Mouse (Mus musculus) ZHBTc4 (cell line): Measurements from ENCODE around the gene Atp1a1.

ENCODE experiments used
- DNase-seq: peaks from one replicate; pipeline ENCODE4 v3.0.0-alpha.2; 2011; ENCODE audit warnings: low read depth, low spot score

Gene Atp1a1

DNA sequence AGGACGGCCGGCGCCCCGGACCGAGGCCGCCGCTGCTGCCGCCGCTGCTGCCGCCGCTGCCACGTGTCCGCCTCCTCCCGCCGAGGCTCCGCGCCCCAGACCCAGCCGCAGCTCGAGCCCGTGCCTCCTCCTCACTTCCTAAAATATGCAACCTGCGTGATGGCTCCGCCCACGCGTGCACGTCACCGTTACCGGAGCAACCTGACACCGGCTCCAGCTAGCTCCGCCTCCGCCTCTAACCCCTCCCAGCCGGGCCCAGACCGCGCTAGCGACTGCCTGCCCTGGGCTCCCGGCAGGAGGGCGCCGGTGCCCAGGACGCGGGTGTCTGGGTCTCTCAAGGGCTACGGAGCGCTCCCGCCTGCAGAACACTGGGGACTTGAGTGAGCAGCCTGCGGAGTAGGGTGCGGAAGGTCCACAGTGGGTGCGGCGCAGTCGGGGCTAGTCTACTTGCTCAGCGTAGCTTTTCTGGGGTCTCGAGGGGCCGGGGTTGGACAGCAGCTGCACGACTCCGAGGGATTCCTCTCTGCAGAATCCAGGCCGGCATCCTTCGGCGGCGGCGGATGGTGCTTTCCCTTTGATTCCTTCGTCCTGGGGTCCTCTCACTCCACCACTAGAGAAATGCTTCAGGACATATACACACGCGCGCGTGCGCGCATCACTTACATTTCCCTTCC, at the start of gene Atp1a1:
TSS of gene Atp1a1 (minus strand) at position 135 of the 674 bp plus-strand sequence.
- peak; percentile 99 for DNase-seq

DNA sequence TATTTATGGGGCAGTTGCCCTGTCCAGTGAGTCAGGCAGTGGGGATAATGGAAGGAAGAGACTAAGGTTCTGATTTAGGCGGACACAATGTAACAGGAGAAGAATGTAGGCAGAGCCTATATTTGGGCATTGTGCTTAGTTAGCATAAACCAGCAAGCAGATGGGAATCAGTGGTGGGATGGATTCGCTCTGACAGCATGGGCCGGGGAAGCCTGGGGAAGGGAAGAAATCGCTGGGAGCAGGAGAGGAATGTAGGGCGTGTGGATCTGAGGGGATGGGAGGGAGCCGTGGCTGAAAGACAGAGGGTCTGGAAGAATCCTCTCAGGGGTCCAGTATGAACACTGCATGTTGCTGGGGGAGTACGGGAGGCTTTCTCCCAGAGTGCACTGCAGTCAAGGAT, 49.0 kb upstream of the Atp1a1 start:
- no peak for DNase-seq

DNA sequence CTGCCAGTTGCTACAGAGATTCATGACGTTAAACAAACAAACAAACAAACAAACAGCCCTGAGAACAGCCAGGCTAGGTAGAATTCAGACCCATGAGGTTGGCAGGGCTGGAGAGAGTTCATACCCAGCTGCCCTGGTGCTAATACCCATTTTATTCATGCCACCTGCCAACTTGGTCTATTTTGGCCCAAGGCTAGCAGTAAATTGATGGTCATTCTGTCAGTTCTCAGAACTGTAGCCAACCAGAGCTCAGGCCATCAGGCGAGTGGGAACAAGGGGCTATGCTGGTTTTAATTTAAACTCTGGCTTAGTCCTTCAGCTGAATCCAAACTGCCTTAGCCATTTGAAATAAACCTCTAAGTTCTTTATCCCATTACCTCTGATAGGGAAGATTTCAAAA, 48.5 kb upstream of the Atp1a1 start:
- DNase-seq, result no peak

- no peak for DNase-seq
These were observed 45.8 kb upstream of the Atp1a1 start for GRCm38 (mm10) chr3:101650328-101650727.

DNA sequence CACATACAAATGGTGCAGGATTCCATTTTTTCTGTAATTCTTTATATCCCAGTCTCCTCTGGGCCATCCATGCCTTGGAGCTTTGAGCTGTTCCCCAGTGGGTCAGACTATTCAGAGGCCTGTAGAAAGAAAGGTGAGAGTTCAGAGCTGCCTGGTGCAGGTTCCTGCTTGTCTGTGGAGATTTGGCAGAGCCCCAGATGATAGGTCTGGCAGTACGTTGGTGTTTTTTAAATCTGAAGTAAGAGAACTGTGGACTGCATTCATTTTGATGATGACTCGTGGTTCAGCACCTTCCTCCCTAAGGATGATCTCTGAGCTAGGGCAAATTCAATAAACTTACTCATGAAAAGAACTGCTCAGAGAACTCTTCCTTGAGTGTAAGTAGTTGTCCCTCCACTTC, 44.8 kb upstream of the Atp1a1 start:
- no peak for DNase-seq

- DNase-seq, result peak; percentile 48
These were observed 43.8 kb upstream of the Atp1a1 start for GRCm38 (mm10) chr3:101648096-101648793.

DNA sequence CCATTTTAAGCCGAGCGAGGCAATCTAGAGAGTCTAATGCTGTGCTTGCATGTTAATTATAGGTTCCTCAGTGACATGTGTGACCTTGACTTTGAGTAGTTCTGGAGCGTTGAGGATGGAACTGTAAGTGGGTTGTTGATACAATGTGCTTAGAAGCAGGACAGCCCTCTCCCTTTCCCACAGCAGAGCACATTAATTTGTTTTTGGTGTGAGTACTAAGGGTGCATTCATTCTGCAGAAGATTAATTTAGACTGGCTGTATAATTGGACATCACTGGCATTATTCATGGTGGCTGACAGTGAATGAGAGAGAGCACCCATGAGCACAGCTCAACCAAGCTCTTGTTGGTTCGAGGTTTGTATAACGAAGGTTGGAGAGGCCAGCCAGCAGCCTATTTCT, 42.3 kb upstream of the Atp1a1 start:
- DNase-seq, result no peak

- no peak for DNase-seq
These were observed 41.2 kb upstream of the Atp1a1 start for GRCm38 (mm10) chr3:101645569-101646106.

GRCm38 (mm10) chr3:101644062-101644802, 39.7 kb upstream of the Atp1a1 start:
- DNase-seq, result no peak

DNA sequence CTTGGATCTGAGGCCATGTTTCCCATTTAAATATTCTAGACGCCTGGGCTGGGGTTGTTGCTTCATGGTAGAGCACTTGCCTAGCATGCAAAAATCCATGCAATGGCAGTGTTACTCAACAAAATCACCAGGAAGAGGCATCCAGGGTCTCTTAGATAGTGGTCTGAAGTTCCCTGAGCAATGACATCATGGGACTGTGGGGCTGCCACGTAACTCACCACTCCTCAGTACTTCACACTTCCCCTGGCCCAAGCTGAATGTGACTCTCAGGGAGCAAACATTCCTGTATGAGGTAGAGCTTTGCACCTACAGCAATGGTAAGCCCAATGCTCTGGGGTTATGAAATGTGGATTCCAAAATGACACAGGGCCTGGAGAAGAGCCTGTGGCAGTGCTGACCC, 38.8 kb upstream of the Atp1a1 start:
- no peak for DNase-seq

GRCm38 (mm10) chr3:101638223-101638622, 33.7 kb upstream of the Atp1a1 start:
- no peak for DNase-seq

DNA sequence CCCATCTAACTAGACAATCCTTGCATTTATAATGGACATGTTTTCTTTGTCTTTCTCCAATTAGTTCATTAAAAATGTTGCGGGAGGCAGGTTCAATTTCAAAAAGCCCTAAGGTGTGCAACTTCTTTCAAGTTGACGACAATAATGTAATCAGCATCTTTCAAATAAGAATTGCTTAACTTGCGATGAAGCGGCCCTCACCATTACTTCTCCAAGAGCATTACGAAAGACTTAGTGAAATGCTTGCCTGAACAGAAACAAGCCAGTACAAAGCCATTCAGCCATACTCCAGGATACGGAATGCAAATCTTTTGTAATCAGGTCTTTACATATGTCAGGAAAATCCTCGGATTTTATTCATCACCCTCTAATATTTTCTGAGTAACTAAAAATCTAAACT, 32.0 kb upstream of the Atp1a1 start:
- DNase-seq, result no peak

DNA sequence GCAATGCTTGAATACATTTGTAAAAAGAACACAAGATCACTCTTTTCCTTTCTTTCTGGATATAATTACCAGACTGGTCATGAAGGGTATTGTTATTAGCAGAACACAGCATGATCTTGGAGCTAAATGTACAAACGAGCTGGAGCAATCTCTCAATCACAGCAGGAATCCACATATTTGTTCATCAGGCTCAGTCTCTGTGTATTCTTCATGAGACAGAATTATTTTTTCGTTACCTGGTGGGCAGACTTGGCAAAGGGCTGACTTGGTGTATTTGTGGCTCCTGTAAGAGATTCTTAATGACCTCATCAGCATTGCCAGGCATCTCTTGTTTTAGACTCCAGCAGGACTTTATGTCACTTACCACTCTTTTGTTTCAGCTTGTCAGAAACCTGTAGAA, 31.6 kb upstream of the Atp1a1 start:
- DNase-seq, result no peak

GRCm38 (mm10) chr3:101634141-101634900, 29.8 kb upstream of the Atp1a1 start:
- DNase-seq, result no peak

DNA sequence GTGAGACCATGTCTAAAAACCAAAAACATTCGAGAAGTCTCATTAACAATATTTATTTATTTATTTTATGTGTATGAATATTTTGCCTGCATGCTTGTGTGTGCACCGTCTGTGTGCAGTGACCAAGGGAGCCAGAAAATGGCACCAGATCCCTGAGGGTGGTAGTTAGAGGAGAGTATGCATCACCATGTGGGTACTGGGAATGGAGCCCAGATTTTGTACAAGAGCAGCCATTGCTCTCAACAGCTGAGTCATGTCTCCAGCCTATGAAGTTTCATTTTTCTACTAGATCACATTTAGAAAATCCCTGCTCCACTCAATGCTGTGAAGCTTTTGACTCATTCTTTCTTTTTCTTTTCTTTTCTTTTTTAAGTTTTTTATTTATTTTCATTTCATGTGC, 23.8 kb upstream of the Atp1a1 start:
- no peak for DNase-seq

GRCm38 (mm10) chr3:101624287-101624686, 19.8 kb upstream of the Atp1a1 start:
- DNase-seq, result no peak

- DNase-seq, result no peak
These were observed 14.5 kb upstream of the Atp1a1 start for GRCm38 (mm10) chr3:101619017-101619416.

DNA sequence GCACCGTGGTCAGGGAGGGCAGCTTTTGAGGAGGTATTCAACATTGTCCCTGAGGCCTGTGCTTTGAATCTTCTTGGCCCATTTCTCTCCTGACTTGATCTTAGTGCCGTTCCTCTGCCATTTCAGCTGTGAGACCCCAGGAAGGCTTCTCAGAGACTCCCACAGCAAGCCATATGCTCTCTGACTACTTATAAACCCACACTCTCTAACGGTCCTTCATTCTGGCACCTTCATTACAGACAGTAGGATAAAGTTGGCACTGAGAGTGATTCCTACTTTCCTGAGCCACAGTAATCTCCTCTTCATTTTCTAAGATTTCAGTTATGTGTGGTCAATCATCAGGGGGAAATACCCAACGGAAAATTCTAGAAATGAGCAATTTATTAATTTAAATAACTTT, 14.0 kb upstream of the Atp1a1 start:
- no peak for DNase-seq

GRCm38 (mm10) chr3:101617451-101617850, 13.0 kb upstream of the Atp1a1 start:
- no peak for DNase-seq

GRCm38 (mm10) chr3:101617007-101617406, 12.5 kb upstream of the Atp1a1 start:
- DNase-seq, result no peak

GRCm38 (mm10) chr3:101615856-101616255, 11.4 kb upstream of the Atp1a1 start:
- DNase-seq, result no peak
